Mouse (Mus musculus): ENCODE measurements around the gene Fam181a. TPM values are rescaled to one million over a fixed set of nuclear protein-coding genes. Genes with fewer than 3 reads are reported as not detected.

Gene Fam181a
- total and polyA plus RNA-seq, 2 experiments from 2014 or later = 8.9 to 11.2 TPM

GRCm38 (mm10) chr12:103276422-103276821 is 34.4 kb upstream of the Fam181a start:
- H3K4me2 ChIP-seq (ENCODE audit: low read depth, low read length, poor library complexity, severe bottlenecking) = no peak overlapping the region
- ATAC-seq (ENCODE audit: low FRiP score) = no peak
- no peaks in the 10 kb centered on the region for H3K9me3 ChIP-seq (ENCODE audit: low read length)
- WGBS = 76% methylated on average over 4 of the region's 4 CpGs
- no peaks in the 10 kb centered on the region for H3K27me3 ChIP-seq (ENCODE audit: insufficient read depth, low read length)
- no peak for DNase-seq (ENCODE audit: low spot score)
- no peak overlapping the region for H3K27ac ChIP-seq (ENCODE audit: low read depth, low read length)
- no peaks in the 10 kb centered on the region for H3K4me1 ChIP-seq (ENCODE audit: insufficient read depth, low read length)
- no peaks in the 10 kb centered on the region for H3K36me3 ChIP-seq (ENCODE audit: insufficient read depth, low read length)
- no peak overlapping the region for H3K4me3 ChIP-seq (ENCODE audit: low read depth, low read length)
- H3K9ac ChIP-seq (replicated peaks; ENCODE audit: low read length, poor library complexity, severe bottlenecking) = no peak overlapping the region
- no peak for TF ChIP-seq CTCF (IDR thresholded peaks at IDR 0.05)

GRCm38 (mm10) chr12:103281491-103281890 is 29.3 kb upstream of the Fam181a start:
- no peak overlapping the region for H3K4me2 ChIP-seq (ENCODE audit: low read depth, low read length, poor library complexity, severe bottlenecking)
- no peak for ATAC-seq (ENCODE audit: low FRiP score)
- H3K4me3 ChIP-seq (ENCODE audit: low read depth, low read length) = no peak overlapping the region
- no peaks in the 10 kb centered on the region for H3K36me3 ChIP-seq (ENCODE audit: insufficient read depth, low read length)
- WGBS = 63% methylated on average over 2 of the region's 2 CpGs
- TF ChIP-seq CTCF (IDR thresholded peaks at IDR 0.05) = no peak
- H3K9ac ChIP-seq (replicated peaks; ENCODE audit: low read length, poor library complexity, severe bottlenecking) = no peak overlapping the region
- DNase-seq (ENCODE audit: low spot score) = no peak
- H3K9me3 ChIP-seq (ENCODE audit: low read length) = no peaks in the 10 kb centered on the region
- H3K27me3 ChIP-seq (ENCODE audit: insufficient read depth, low read length) = no peaks in the 10 kb centered on the region
- H3K4me1 ChIP-seq (ENCODE audit: insufficient read depth, low read length) = no peaks in the 10 kb centered on the region
- no peak overlapping the region for H3K27ac ChIP-seq (ENCODE audit: low read depth, low read length)

GRCm38 (mm10) chr12:103281912-103282311 is 28.9 kb upstream of the Fam181a start:
- ATAC-seq (ENCODE audit: low FRiP score) (no peak), DNase-seq (ENCODE audit: low spot score) (no peak)
- H3K36me3 ChIP-seq (ENCODE audit: insufficient read depth, low read length) = no peaks in the 10 kb centered on the region
- H3K27me3 ChIP-seq (ENCODE audit: insufficient read depth, low read length) = no peaks in the 10 kb centered on the region
- no peak overlapping the region for H3K9ac ChIP-seq (replicated peaks; ENCODE audit: low read length, poor library complexity, severe bottlenecking)
- 74% methylated on average over 4 of the region's 4 CpGs for WGBS
- H3K4me1 ChIP-seq (ENCODE audit: insufficient read depth, low read length) = no peaks in the 10 kb centered on the region
- no peak for TF ChIP-seq CTCF (IDR thresholded peaks at IDR 0.05)
- H3K4me3 ChIP-seq (ENCODE audit: low read depth, low read length) = no peak overlapping the region
- H3K27ac ChIP-seq (ENCODE audit: low read depth, low read length) = no peak overlapping the region
- H3K9me3 ChIP-seq (ENCODE audit: low read length) = no peaks in the 10 kb centered on the region
- H3K4me2 ChIP-seq (ENCODE audit: low read depth, low read length, poor library complexity, severe bottlenecking) = no peak overlapping the region

- Histone ChIP-seq H3K4me2 (ENCODE audit: low read depth, low read length, poor library complexity, severe bottlenecking) (no peak overlapping the region), H3K36me3 (ENCODE audit: insufficient read depth, low read length) (no peaks in the 10 kb centered on the region), H3K4me3 (ENCODE audit: low read depth, low read length) (no peak overlapping the region), H3K4me1 (ENCODE audit: insufficient read depth, low read length) (no peaks in the 10 kb centered on the region), H3K27ac (ENCODE audit: low read depth, low read length) (no peak overlapping the region), H3K9ac (replicated peaks; ENCODE audit: low read length, poor library complexity, severe bottlenecking) (no peak overlapping the region), H3K27me3 (ENCODE audit: insufficient read depth, low read length) (no peaks in the 10 kb centered on the region), H3K9me3 (ENCODE audit: low read length) (no peaks in the 10 kb centered on the region)
- no peak for ATAC-seq (ENCODE audit: low FRiP score)
- TF ChIP-seq CTCF (IDR thresholded peaks at IDR 0.05) = no peak
- 72% methylated on average over 6 of the region's 6 CpGs for WGBS
- DNase-seq (ENCODE audit: low spot score) = no peak
These were observed 27.8 kb upstream of the Fam181a start for GRCm38 (mm10) chr12:103282936-103283335.

GRCm38 (mm10) chr12:103283411-103283810 is 27.4 kb upstream of the Fam181a start:
- WGBS = 90% methylated on average over 3 of the region's 3 CpGs
- no peak overlapping the region for H3K4me2 ChIP-seq (ENCODE audit: low read depth, low read length, poor library complexity, severe bottlenecking)
- no peaks in the 10 kb centered on the region for H3K27me3 ChIP-seq (ENCODE audit: insufficient read depth, low read length)
- no peak overlapping the region for H3K27ac ChIP-seq (ENCODE audit: low read depth, low read length)
- no peaks in the 10 kb centered on the region for H3K9me3 ChIP-seq (ENCODE audit: low read length)
- ATAC-seq (ENCODE audit: low FRiP score) (no peak), DNase-seq (ENCODE audit: low spot score) (no peak)
- H3K9ac ChIP-seq (replicated peaks; ENCODE audit: low read length, poor library complexity, severe bottlenecking) = no peak overlapping the region
- no peak overlapping the region for H3K4me3 ChIP-seq (ENCODE audit: low read depth, low read length)
- no peak for TF ChIP-seq CTCF (IDR thresholded peaks at IDR 0.05)
- no peaks in the 10 kb centered on the region for H3K36me3 ChIP-seq (ENCODE audit: insufficient read depth, low read length)
- H3K4me1 ChIP-seq (ENCODE audit: insufficient read depth, low read length) = no peaks in the 10 kb centered on the region

- DNase-seq (ENCODE audit: low spot score) = no peak
- no peaks in the 10 kb centered on the region for H3K27me3 ChIP-seq (ENCODE audit: insufficient read depth, low read length)
- no peak overlapping the region for H3K27ac ChIP-seq (ENCODE audit: low read depth, low read length)
- TF ChIP-seq CTCF (IDR thresholded peaks at IDR 0.05) = no peak
- no peaks in the 10 kb centered on the region for H3K9me3 ChIP-seq (ENCODE audit: low read length)
- H3K4me2 ChIP-seq (ENCODE audit: low read depth, low read length, poor library complexity, severe bottlenecking) = no peak overlapping the region
- WGBS = 67% methylated on average over 4 of the region's 4 CpGs
- H3K4me3 ChIP-seq (ENCODE audit: low read depth, low read length) = no peak overlapping the region
- no peak overlapping the region for H3K9ac ChIP-seq (replicated peaks; ENCODE audit: low read length, poor library complexity, severe bottlenecking)
- no peaks in the 10 kb centered on the region for H3K4me1 ChIP-seq (ENCODE audit: insufficient read depth, low read length)
- no peaks in the 10 kb centered on the region for H3K36me3 ChIP-seq (ENCODE audit: insufficient read depth, low read length)
- ATAC-seq (ENCODE audit: low FRiP score) = no peak
These were observed 23.5 kb upstream of the Fam181a start for GRCm38 (mm10) chr12:103287276-103287675.
